Mouse (Mus musculus): ENCODE data around the gene Sipa1l1. TPM values are rescaled to one million over a fixed set of nuclear protein-coding genes. Genes with fewer than 3 reads are reported as not detected.

Sipa1l1 gene
- polyA plus RNA-seq, 1 experiment from 2014 or later = 29.4 TPM

- H3K36me3 ChIP-seq = peaks cover 11% of the 10 kb centered on the region; the same call in 1 of the 2 replicates
- no peaks in the 10 kb centered on the region for H3K9me3 ChIP-seq
- 85% methylated on average over 8 of the region's 8 CpGs for WGBS
- no peak for ATAC-seq (ENCODE audit: borderline replicate concordance, extremely low read depth, low FRiP score, low TSS enrichment)
- no peaks in the 10 kb centered on the region for H3K27me3 ChIP-seq
- H3K27ac ChIP-seq = no peak overlapping the region
- no peak overlapping the region for H3K4me3 ChIP-seq
- no peaks in the 10 kb centered on the region for H3K4me1 ChIP-seq
- no peak overlapping the region for H3K9ac ChIP-seq
- no peak overlapping the region for H3K4me2 ChIP-seq
Observed at GRCm38 (mm10) chr12:82384719-82385118, 215.6 kb downstream of the Sipa1l1 start.

GRCm38 (mm10) chr12:82387042-82387441, 217.9 kb downstream of the Sipa1l1 start:
- 65% methylated on average over 3 of the region's 3 CpGs for WGBS
- H3K36me3 ChIP-seq = peaks cover 11% of the 10 kb centered on the region; the same call in 1 of the 2 replicates
- no peak overlapping the region for H3K9ac ChIP-seq
- ATAC-seq (ENCODE audit: borderline replicate concordance, extremely low read depth, low FRiP score, low TSS enrichment) = no peak
- no peak overlapping the region for H3K27ac ChIP-seq
- H3K4me3 ChIP-seq = no peak overlapping the region
- no peaks in the 10 kb centered on the region for H3K27me3 ChIP-seq
- no peaks in the 10 kb centered on the region for H3K4me1 ChIP-seq
- no peak overlapping the region for H3K4me2 ChIP-seq
- H3K9me3 ChIP-seq = no peaks in the 10 kb centered on the region

DNA sequence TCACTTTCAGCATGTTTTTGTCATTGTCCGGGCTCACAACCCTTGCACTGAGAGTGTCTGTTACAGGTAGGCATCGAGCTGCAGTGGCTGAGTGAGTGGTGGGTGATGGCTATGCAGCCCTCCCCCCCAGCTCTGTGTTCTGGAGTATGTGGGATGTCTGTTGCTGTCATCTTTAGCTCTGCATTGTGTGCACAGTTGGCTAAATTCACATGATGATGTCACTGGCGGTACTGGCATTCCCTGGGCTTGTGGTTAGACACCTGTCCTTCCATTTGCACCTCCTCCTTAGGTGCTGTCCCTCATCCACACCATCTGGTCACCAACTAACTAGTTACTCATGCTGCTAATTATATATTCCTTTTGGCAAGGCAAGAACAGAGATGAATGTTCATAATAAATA, 218.5 kb downstream of the Sipa1l1 start:
- Histone ChIP-seq H3K36me3 (peaks cover 11% of the 10 kb centered on the region; the same call in 1 of the 2 replicates), H3K9me3 (no peaks in the 10 kb centered on the region), H3K4me1 (no peaks in the 10 kb centered on the region), H3K4me3 (no peak overlapping the region), H3K9ac (no peak overlapping the region), H3K4me2 (no peak overlapping the region), H3K27ac (no peak overlapping the region), H3K27me3 (no peaks in the 10 kb centered on the region)
- 77% methylated on average over 3 of the region's 3 CpGs for WGBS
- no peak for ATAC-seq (ENCODE audit: borderline replicate concordance, extremely low read depth, low FRiP score, low TSS enrichment)

DNA sequence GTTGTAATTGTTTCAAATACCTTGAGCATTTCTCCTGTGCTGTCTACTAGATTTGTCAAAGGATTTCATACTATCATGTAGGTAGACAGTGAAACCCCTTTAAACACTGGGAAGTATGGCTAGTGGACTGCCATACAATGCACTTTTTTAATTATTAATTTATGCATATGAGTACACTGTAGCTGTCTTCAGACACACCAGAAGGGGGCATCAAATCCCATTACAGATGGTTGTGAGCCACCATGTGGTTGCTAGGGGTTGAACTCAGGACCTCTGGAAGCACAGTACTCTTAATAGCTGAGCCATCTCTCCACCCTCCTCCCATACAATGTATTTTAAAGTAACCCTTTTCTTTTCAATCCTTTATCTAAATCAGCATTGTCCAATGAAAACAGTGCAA, 219.0 kb downstream of the Sipa1l1 start:
- Histone ChIP-seq H3K4me3 (no peak overlapping the region), H3K4me2 (no peak overlapping the region), H3K27me3 (no peaks in the 10 kb centered on the region), H3K36me3 (peaks cover 11% of the 10 kb centered on the region; the same call in 1 of the 2 replicates), H3K9ac (no peak overlapping the region), H3K4me1 (no peaks in the 10 kb centered on the region), H3K27ac (no peak overlapping the region), H3K9me3 (no peaks in the 10 kb centered on the region)
- no peak for ATAC-seq (ENCODE audit: borderline replicate concordance, extremely low read depth, low FRiP score, low TSS enrichment)

DNA sequence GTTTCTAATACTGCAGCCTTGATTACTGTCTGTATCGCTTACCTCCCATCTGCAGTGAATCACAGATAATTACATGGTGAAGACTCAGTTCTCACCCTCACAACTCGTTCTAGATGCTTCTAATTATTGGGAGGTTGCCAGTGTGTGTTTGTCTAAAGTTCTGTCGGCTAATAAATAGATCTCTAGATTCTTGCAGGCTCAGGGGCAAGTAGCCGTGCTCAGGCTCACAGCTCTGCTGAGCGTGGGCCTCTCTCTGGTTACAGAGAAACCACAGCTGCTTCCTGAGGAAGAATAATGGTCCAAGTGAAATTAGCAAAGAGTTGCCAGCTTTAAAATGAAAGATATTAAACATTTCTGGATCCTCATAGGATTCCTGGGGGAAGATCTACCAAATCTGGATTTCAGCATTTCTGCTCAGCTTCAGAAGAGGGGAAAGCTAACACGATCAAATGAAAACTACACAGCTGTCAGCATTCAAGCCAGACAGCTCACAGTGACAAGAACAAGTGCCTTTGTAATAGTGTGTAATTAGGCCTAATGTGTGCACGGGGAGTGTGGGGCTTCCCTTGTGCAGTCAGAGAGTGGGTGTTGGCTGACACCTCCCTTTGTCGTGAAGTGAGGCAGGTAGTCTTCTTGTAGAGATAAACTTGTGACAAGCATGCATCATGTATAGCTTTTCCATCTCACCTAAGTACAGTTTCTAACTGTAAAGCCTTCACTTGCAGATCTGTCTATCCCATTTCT, 225.2 kb downstream of the Sipa1l1 start:
- Histone ChIP-seq H3K4me2 (no peak overlapping the region), H3K27me3 (no peaks in the 10 kb centered on the region), H3K9ac (no peak overlapping the region), H3K9me3 (no peaks in the 10 kb centered on the region), H3K36me3 (0 out of 2 replicates have a peak, but pooled peaks cover under 1% of the 10 kb centered on the region), H3K4me3 (no peak overlapping the region), H3K27ac (peak overlapping the region; percentile 27), H3K4me1 (peaks cover 14% of the 10 kb centered on the region)
- peak; percentile 57; the same call in 1 of the 2 replicates for ATAC-seq (ENCODE audit: borderline replicate concordance, extremely low read depth, low FRiP score, low TSS enrichment)
- WGBS = 31% methylated on average over 8 of the region's 8 CpGs

- H3K4me2 ChIP-seq = no peak overlapping the region
- H3K9ac ChIP-seq = no peak overlapping the region
- no peaks in the 10 kb centered on the region for H3K9me3 ChIP-seq
- no peak for ATAC-seq (ENCODE audit: borderline replicate concordance, extremely low read depth, low FRiP score, low TSS enrichment)
- peaks cover 18% of the 10 kb centered on the region for H3K4me1 ChIP-seq
- WGBS = 80% methylated on average over 4 of the region's 4 CpGs
- 0 out of 2 replicates have a peak, but pooled peaks cover 3% of the 10 kb centered on the region for H3K36me3 ChIP-seq
- H3K27ac ChIP-seq = no peak overlapping the region
- H3K27me3 ChIP-seq = no peaks in the 10 kb centered on the region
- no peak overlapping the region for H3K4me3 ChIP-seq
Observed at GRCm38 (mm10) chr12:82395194-82395593, 226.1 kb downstream of the Sipa1l1 start.

DNA sequence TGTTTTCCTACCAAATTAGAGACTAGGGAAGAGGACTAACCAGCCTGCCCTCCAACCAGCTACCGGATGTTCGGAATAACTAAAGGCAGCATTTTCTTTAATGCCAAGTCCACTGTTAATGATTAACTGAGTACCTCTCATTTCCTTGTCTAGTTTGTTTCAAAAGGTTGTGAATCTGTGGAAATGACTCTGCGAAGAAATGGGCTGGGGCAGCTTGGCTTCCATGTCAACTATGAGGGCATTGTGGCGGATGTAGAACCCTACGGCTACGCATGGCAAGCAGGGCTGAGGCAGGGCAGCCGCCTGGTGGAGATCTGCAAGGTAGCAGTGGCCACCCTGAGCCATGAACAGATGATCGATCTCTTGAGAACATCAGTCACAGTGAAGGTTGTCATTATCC, 228.1 kb downstream of the Sipa1l1 start:
- WGBS = 69% methylated on average over 8 of the region's 8 CpGs
- Histone ChIP-seq H3K4me2 (no peak overlapping the region), H3K4me3 (no peak overlapping the region), H3K9ac (no peak overlapping the region), H3K4me1 (peaks cover 32% of the 10 kb centered on the region), H3K9me3 (no peaks in the 10 kb centered on the region), H3K27ac (no peak overlapping the region), H3K27me3 (no peaks in the 10 kb centered on the region), H3K36me3 (0 out of 2 replicates have a peak, but pooled peaks cover 3% of the 10 kb centered on the region)
- no peak for ATAC-seq (ENCODE audit: borderline replicate concordance, extremely low read depth, low FRiP score, low TSS enrichment)

DNA sequence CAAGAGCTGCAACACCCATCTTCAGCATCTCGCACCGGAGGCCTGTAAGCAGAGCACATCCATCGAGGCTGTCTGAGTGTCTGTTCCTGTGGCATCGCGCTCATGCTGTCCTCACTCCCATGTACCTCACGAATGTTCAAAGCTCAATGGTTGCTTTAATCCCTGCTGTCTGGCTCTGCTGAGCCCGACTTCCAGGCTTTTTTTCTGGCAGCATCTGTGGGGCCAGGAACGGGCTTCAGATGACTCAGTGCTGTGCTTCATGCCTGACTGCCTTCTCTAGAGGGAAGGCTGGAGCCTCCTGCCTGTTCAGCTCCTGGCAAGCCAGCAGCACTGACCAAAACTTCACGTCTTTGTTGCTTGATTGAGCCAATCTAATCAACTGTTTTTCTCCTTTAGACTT, 228.6 kb downstream of the Sipa1l1 start:
- H3K9ac ChIP-seq = no peak overlapping the region
- ATAC-seq (ENCODE audit: borderline replicate concordance, extremely low read depth, low FRiP score, low TSS enrichment) = no peak
- 79% methylated on average over 9 of the region's 9 CpGs for WGBS
- 0 out of 2 replicates have a peak, but pooled peaks cover 3% of the 10 kb centered on the region for H3K36me3 ChIP-seq
- no peak overlapping the region for H3K4me3 ChIP-seq
- no peaks in the 10 kb centered on the region for H3K9me3 ChIP-seq
- H3K27me3 ChIP-seq = no peaks in the 10 kb centered on the region
- H3K4me1 ChIP-seq = peaks cover 32% of the 10 kb centered on the region
- no peak overlapping the region for H3K4me2 ChIP-seq
- no peak overlapping the region for H3K27ac ChIP-seq

DNA sequence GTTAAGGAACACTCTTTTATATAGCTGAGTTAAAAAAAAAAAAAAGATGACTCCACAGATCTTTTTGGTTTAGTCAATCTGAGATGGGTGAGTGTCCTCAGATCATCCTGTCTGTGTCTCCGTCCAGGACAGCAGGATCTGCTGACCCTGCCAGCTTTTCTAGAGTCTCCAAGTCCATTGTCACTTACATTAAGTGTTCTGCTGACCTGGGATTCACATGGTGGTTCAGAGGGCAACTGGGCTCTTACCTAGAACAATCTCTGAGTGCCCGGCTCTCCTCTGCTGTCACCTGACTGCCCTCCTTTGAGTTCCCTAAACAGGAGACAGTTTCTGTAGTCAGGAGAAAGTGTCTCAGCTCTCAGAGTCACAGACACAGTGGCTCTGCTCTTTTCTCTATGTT, 229.8 kb downstream of the Sipa1l1 start:
- WGBS = 89% methylated on average over 2 of the region's 2 CpGs
- H3K9me3 ChIP-seq = no peaks in the 10 kb centered on the region
- no peak overlapping the region for H3K27ac ChIP-seq
- no peak overlapping the region for H3K9ac ChIP-seq
- H3K27me3 ChIP-seq = no peaks in the 10 kb centered on the region
- peaks cover 26% of the 10 kb centered on the region for H3K4me1 ChIP-seq
- H3K36me3 ChIP-seq = peaks cover 7% of the 10 kb centered on the region; the same call in 1 of the 2 replicates
- no peak overlapping the region for H3K4me3 ChIP-seq
- no peak for ATAC-seq (ENCODE audit: borderline replicate concordance, extremely low read depth, low FRiP score, low TSS enrichment)
- H3K4me2 ChIP-seq = no peak overlapping the region

GRCm38 (mm10) chr12:82399971-82400720, 231.0 kb downstream of the Sipa1l1 start:
- Histone ChIP-seq H3K27me3 (no peaks in the 10 kb centered on the region), H3K4me1 (peaks cover 18% of the 10 kb centered on the region), H3K4me2 (no peak overlapping the region), H3K4me3 (no peak overlapping the region), H3K36me3 (peaks cover 7% of the 10 kb centered on the region; the same call in 1 of the 2 replicates), H3K27ac (peak overlapping the region; percentile 43; the same call in 1 of the 2 replicates), H3K9me3 (no peaks in the 10 kb centered on the region), H3K9ac (no peak overlapping the region)
- no peak for ATAC-seq (ENCODE audit: borderline replicate concordance, extremely low read depth, low FRiP score, low TSS enrichment)
- 78% methylated on average over 6 of the region's 6 CpGs for WGBS

DNA sequence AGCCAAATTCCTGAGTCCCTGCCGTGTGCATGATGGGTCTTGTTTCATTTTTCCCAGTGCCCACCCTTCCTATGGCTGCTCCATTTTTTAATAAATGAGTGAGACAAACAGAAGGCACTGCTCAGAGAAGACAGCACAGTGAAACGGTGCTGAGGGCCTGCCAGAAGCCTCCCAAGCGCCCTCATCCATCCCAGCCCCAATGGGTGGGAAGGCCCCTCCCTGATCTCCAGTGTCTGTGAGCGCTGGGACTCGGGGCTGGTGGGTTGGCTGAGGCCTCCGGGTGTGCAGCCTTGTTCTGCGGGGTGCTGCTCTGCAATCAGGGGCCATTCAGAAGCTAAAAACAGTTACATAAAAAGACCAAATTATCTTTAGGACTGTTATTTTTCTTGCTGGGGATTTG, 231.7 kb downstream of the Sipa1l1 start:
- WGBS = 57% methylated on average over 7 of the region's 7 CpGs
- H3K9me3 ChIP-seq = no peaks in the 10 kb centered on the region
- peak overlapping the region; percentile 39; the same call in 1 of the 2 replicates for H3K27ac ChIP-seq
- H3K9ac ChIP-seq = no peak overlapping the region
- H3K4me1 ChIP-seq = peaks cover 18% of the 10 kb centered on the region
- no peak overlapping the region for H3K4me3 ChIP-seq
- no peak overlapping the region for H3K4me2 ChIP-seq
- ATAC-seq (ENCODE audit: borderline replicate concordance, extremely low read depth, low FRiP score, low TSS enrichment) = peak; percentile 53; the same call in 1 of the 2 replicates
- H3K27me3 ChIP-seq = no peaks in the 10 kb centered on the region
- H3K36me3 ChIP-seq = peaks cover 7% of the 10 kb centered on the region; the same call in 1 of the 2 replicates

GRCm38 (mm10) chr12:82401440-82401839, 232.3 kb downstream of the Sipa1l1 start:
- no peak for ATAC-seq (ENCODE audit: borderline replicate concordance, extremely low read depth, low FRiP score, low TSS enrichment)
- H3K27me3 ChIP-seq = no peaks in the 10 kb centered on the region
- H3K36me3 ChIP-seq = peaks cover 7% of the 10 kb centered on the region; the same call in 1 of the 2 replicates
- 0 out of 2 replicates have a peak overlapping the region, but pooled peaks have one; percentile 39 for H3K27ac ChIP-seq
- 67% methylated on average over 4 of the region's 4 CpGs for WGBS
- no peak overlapping the region for H3K4me2 ChIP-seq
- H3K4me1 ChIP-seq = peaks cover 18% of the 10 kb centered on the region
- no peak overlapping the region for H3K9ac ChIP-seq
- H3K4me3 ChIP-seq = no peak overlapping the region
- no peaks in the 10 kb centered on the region for H3K9me3 ChIP-seq

All from lung, embryonic 15.5 days (tissue).